Mouse (Mus musculus) liver, postnatal 0 days (tissue): ENCODE measurements around the gene Eef1a2.

Experiments
- CTCF ChIP-seq: sonication (generic); IDR thresholded peaks from 2 replicates; pipeline ENCODE4 v1.5.1; 2016; ENCODE audit warnings: antibody characterized with exemption, low read depth
- EP300 ChIP-seq: IDR thresholded peaks from 2 replicates; pipeline ENCODE4 v1.6.1; 2016; ENCODE audit warnings: antibody characterized with exemption, low read depth, mild to moderate bottlenecking

DNA sequence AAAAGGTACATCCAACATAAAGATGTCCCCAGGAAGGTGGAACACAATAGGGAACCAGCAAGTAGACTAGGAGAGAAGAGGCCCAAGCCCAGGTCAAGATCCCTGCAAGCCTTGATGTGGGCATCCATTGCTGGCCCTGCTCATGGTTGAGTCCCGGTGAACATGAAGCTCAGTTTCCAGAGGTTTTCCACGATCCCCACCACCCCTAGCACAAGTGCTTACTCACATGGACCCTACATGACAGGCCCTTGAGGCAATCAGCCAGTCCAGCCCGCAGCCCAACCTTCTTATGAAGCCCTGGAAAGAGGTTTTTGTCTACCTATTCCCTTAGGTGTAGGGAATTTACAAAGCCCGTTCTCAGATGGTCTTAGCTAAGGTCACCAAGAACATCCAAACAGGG, 366 bp upstream of the Eef1a2 start:
- TF ChIP-seq CTCF (no peak), EP300 (no peak)
